In the genomic region with DNA sequence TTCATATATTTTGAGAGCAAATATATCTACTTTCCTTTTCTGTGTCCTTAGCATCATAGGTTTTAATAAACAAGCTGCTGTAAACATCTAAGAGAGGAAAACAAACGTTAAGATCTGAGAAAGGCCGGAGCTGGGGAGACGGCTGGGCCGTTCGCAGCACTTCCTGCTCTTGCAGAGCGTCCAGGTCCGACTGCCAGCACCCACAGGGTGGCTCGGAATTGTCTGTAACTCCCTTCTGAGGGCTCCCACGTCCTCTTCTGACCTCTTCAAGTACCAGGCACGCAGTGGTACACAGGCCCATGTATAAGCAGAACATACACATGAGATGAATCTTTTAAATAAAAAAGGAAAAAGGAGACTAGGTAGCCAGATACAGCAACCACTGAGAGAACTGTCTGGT, we compare ENCODE assay signal across 14 mouse cellular contexts.
DNase-seq lines count a peak whose midpoint lies in the region.
"Had no signal": no experiment of that assay in that cellular context is flagged by ENCODE, and none has a peak within 500 bp of the region (broad histone marks: within the 10 kb centered on the region; RNA-seq: fewer than 3 reads in every experiment).

No protein-coding gene starts in this region.

- peak; percentile 35 for DNase-seq in cerebellum, adult 11 months
- no peak for DNase-seq in cerebellum, postnatal 36 days
- peak; percentile 41 to 47 for DNase-seq in cerebellum, adult 18-20 months
- no peak for DNase-seq in cerebellum, postnatal 4 days (ENCODE audit: low spot score in 2 of 2)
- DNase-seq in cerebellum, adult 9-11 months, result peak; percentile 56
- no peak for DNase-seq in cerebellum, adult 8-10 months
- peak; percentile 63 to 65 for DNase-seq in cerebellum, postnatal 25 days
- no peak for DNase-seq in kidney, adult 18-20 months
- DNase-seq: adrenal gland, adult 2 months; adrenal gland, postnatal 10 days; adrenal gland, postnatal 25 days; B cell, adult 2 months; embryo, embryonic 11 days; forebrain, postnatal 0 days had no signal

Comparison
In these comparisons a context has a peak if more than half of its experiments do, and no peak if none do; other contexts are left out.
1. DNase-seq: peak in cerebellum, adult 11 months (single experiment), cerebellum, adult 18-20 months (2 of 2), cerebellum, adult 9-11 months (single experiment) and cerebellum, postnatal 25 days (2 of 2); none in cerebellum, postnatal 36 days (0 of 2), cerebellum, postnatal 4 days (0 of 2), cerebellum, adult 8-10 months (single experiment) and kidney, adult 18-20 months (single experiment).